Comparison of ENCODE assay signal across 10 mouse cellular contexts in genomic region chr10:97158561-97159395, GRCm38 (mm10).
DNase-seq lines count a peak whose midpoint lies in the region; ATAC-seq and TF ChIP-seq lines count a peak whose summit lies in the region.
"Had no signal": no experiment of that assay in that cellular context is flagged by ENCODE, and none has a peak within 500 bp of the region (broad histone marks: within the 10 kb centered on the region; RNA-seq: fewer than 3 reads in every experiment).

No protein-coding gene starts in this region.

- intact Hi-C loops in gastrocnemius, postnatal 14 days (cut with DNase I; ENCODE audit: low total_unique reads) = loop anchor here (10.0 kb wide), 1 partner anchor 944 kb away; no protein-coding TSS in a partner anchor

- H3K4me2 ChIP-seq in forebrain, embryonic 12.5 days = no peak overlapping the region; the same call in 1 of the 2 replicates
- H3K4me2 ChIP-seq: lung, embryonic 15.5 days had no signal

- H3K27me3 ChIP-seq in Patski = no peaks in the 10 kb centered on the region
- no peaks in the 10 kb centered on the region for H3K27me3 ChIP-seq in forebrain, embryonic 12.5 days
- no peaks in the 10 kb centered on the region for H3K27me3 ChIP-seq in limb, embryonic 10.5 days (ENCODE audit: low read depth, poor library complexity, severe bottlenecking)
- H3K27me3 ChIP-seq: lung, embryonic 15.5 days had no signal

- 38% methylated on average over 10 of the region's 11 CpGs for WGBS in forebrain, embryonic 12.5 days
- 81% methylated on average over 9 of the region's 11 CpGs for WGBS in limb, embryonic 10.5 days

- DNase-seq in frontal cortex, postnatal 14 days (ENCODE audit: low spot score in 2 of 2) = no peak
- peak; percentile 28 for DNase-seq in Patski (ENCODE audit: low read depth, low spot score)
- DNase-seq in kidney, postnatal 4 days = peak; percentile 10 to 13
- no peak for DNase-seq in limb, embryonic 10.5 days (ENCODE audit: low spot score)
- no peak for DNase-seq in heart, postnatal 4 days
- DNase-seq in gastrocnemius, postnatal 14 days = no peak

- no peak overlapping the region for H3K9ac ChIP-seq in forebrain, embryonic 12.5 days
- H3K9ac ChIP-seq: lung, embryonic 15.5 days had no signal

- no peak for TF ChIP-seq CTCF in Patski (IDR thresholded peaks at IDR 0.05)

- peak overlapping the region; percentile 65; the same call in 1 of the 2 replicates for H3K27ac ChIP-seq in forebrain, embryonic 12.5 days
- H3K27ac ChIP-seq in limb, embryonic 10.5 days = no peak overlapping the region
- H3K27ac ChIP-seq: lung, embryonic 15.5 days had no signal

- no peaks in the 10 kb centered on the region for H3K9me3 ChIP-seq in forebrain, embryonic 12.5 days
- H3K9me3 ChIP-seq in limb, embryonic 10.5 days (replicated peaks) = no peaks in the 10 kb centered on the region
- H3K9me3 ChIP-seq: lung, embryonic 15.5 days had no signal

- 0 out of 2 replicates have a peak, but pooled peaks have one; percentile 15 for ATAC-seq in frontal cortex, adult (ENCODE audit: low TSS enrichment)
- peak; percentile 35 for ATAC-seq in Patski
- ATAC-seq in forebrain, embryonic 12.5 days (ENCODE audit: low FRiP score) = peak; percentile 36; the same call in 1 of the 2 replicates
- ATAC-seq: activated CD4-positive, CD25-positive, alpha-beta regulatory T cell, adult 4 months had no signal

- H3K4me3 ChIP-seq in forebrain, embryonic 12.5 days (replicated peaks) = no peak overlapping the region
- H3K4me3 ChIP-seq in limb, embryonic 10.5 days = no peak overlapping the region
- H3K4me3 ChIP-seq: lung, embryonic 15.5 days had no signal

- CTCF ChIA-PET in Patski (lab: Charles Lee) = interaction anchor here (1.1 to 1.9 kb wide), 7 partner anchors 9 to 536 kb away, joined by 3 to 7 read pairs (median 5); no protein-coding TSS in a partner anchor

- no peaks in the 10 kb centered on the region for H3K36me3 ChIP-seq in forebrain, embryonic 12.5 days (replicated peaks)
- H3K36me3 ChIP-seq in limb, embryonic 10.5 days = no peaks in the 10 kb centered on the region
- H3K36me3 ChIP-seq: lung, embryonic 15.5 days had no signal

- POLR2A ChIA-PET in Patski (lab: Charles Lee) = interaction anchor here (0.6 to 0.7 kb wide), 5 partner anchors 10 to 989 kb away, joined by 3 to 4 read pairs (median 4); no protein-coding TSS in a partner anchor

- in situ Hi-C loops in Patski (cut with MboI; ENCODE audit: low pct_unique_long_range_greater_than_20kb) = no loop called here

- peaks cover 19% of the 10 kb centered on the region for H3K4me1 ChIP-seq in forebrain, embryonic 12.5 days
- H3K4me1 ChIP-seq in limb, embryonic 10.5 days = no peaks in the 10 kb centered on the region

Comparison
In these comparisons a context has a peak if more than half of its experiments do, and no peak if none do; other contexts are left out.
1. DNase-seq: peak in Patski (single experiment) and kidney, postnatal 4 days (2 of 2); none in frontal cortex, postnatal 14 days (0 of 2), limb, embryonic 10.5 days (single experiment), heart, postnatal 4 days (single experiment) and gastrocnemius, postnatal 14 days (single experiment).
2. Peak in every context shown above with its lines, with median percentiles within 50 percentile points of each other: ATAC-seq.